Mouse (Mus musculus) urinary bladder, postnatal 0 days (tissue): ENCODE data around the gene Shtn1. TPM values are rescaled to one million over a fixed set of nuclear protein-coding genes. Genes with fewer than 3 reads are reported as not detected.

ENCODE experiments used
- polyA plus RNA-seq: library from polyadenylated mRNA; unstranded; fragments of >200 nt; fragmentation: Nextera tagmentation; extraction: Ambion mirVana; gene quantifications from 2 replicates; pipeline ENCODE4 v1.2.1, GENCODE M21; 2015

Gene Shtn1
- 4.9 and 6.7 TPM in 2 replicates for polyA plus RNA-seq

GRCm38 (mm10) chr19:59075472-59076101, at the start of gene Shtn1:
Shtn1 (minus strand) TSS chr19:59076100.

GRCm38 (mm10) chr19:58942841-58943828, 132.8 kb downstream of the Shtn1 start, which contains the start of the genes Eno4 and Hspa12a:
Eno4 (plus strand) TSS chr19:58943425.
Hspa12a (minus strand) TSS chr19:58943654.

Other genes starting within 250 kb of the Shtn1 start
- 0.05 and 0.13 TPM in 2 replicates for gene Eno4, start 132.7 kb downstream of the Shtn1 start, polyA plus RNA-seq
- 3.7 and 4.8 TPM in 2 replicates for gene Hspa12a, start 132.4 kb downstream of the Shtn1 start, polyA plus RNA-seq
- gene Vax1, start 94.0 kb upstream of the Shtn1 start, polyA plus RNA-seq: not detected in 2 replicates
- gene Kcnk18, start 143.1 kb upstream of the Shtn1 start, polyA plus RNA-seq: not detected in 2 replicates
- gene Slc18a2, start 184.8 kb upstream of the Shtn1 start, polyA plus RNA-seq: 2.6 and 2.7 TPM in 2 replicates
- 13.0 and 29.8 TPM in 2 replicates for gene Rps12-ps3, start 246.2 kb upstream of the Shtn1 start, polyA plus RNA-seq